In the genomic region with DNA sequence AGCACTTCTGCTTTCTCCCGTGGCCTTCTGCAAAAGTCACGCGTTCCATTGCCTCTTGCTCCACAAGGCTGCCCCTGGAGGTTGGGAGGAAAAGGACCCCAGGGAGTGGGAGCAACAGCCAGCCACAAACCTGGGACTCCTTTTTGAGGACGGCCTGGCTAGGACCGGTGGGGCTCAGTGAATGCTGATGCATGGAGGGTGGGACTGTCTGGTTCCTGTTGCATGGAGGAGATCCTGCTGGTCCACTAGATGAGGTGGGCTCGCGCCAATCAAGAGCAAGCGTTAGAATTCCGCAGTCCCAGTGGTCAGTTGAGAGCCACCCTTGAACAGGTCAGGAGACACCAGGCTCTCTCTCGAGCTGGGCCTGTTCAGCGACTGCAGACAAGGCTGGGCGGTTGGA, we compare ENCODE assay signal across 17 mouse cellular contexts. TPM values are rescaled to one million over a fixed set of nuclear protein-coding genes. Genes with fewer than 3 reads are reported as not detected.
"Had no signal": no experiment of that assay in that cellular context is flagged by ENCODE, and none has a peak within 500 bp of the region (broad histone marks: within the 10 kb centered on the region; RNA-seq: fewer than 3 reads in every experiment).

A gene (plus strand): TSS at position 301 of the 400 bp plus-strand sequence.

RNA-seq across cellular contexts. Expression of the gene that starts here (rescaled TPM):
- polyA plus RNA-seq: cerebellum, adult 2 months; cortical plate, adult 2 months; embryonic facial prominence, embryonic 10.5 days; embryonic facial prominence, embryonic 11.5 days; embryonic facial prominence, embryonic 12.5 days; embryonic facial prominence, embryonic 13.5 days; embryonic facial prominence, embryonic 14.5 days; embryonic facial prominence, embryonic 15.5 days; erythroblast, embryonic 14.5 days; forebrain, embryonic 11.5 days; forebrain, embryonic 12.5 days; forebrain, embryonic 13.5 days; forebrain, embryonic 14.5 days; forebrain, embryonic 15.5 days; forebrain, embryonic 16.5 days; forebrain, postnatal 0 days; frontal cortex, adult 2 months had no signal
